Mouse (Mus musculus): ENCODE data around the gene Scgb2a2. TPM values are rescaled to one million over a fixed set of nuclear protein-coding genes. Genes with fewer than 3 reads are reported as not detected.

The Scgb2a2 gene
- polyA plus RNA-seq (2012; rRNA removed) = not detected in 2 replicates

GRCm38 (mm10) chr19:9847262-9847661 lies at the start of gene Scgb2a2:
Scgb2a2 (plus strand) TSS chr19:9847562.

DNA sequence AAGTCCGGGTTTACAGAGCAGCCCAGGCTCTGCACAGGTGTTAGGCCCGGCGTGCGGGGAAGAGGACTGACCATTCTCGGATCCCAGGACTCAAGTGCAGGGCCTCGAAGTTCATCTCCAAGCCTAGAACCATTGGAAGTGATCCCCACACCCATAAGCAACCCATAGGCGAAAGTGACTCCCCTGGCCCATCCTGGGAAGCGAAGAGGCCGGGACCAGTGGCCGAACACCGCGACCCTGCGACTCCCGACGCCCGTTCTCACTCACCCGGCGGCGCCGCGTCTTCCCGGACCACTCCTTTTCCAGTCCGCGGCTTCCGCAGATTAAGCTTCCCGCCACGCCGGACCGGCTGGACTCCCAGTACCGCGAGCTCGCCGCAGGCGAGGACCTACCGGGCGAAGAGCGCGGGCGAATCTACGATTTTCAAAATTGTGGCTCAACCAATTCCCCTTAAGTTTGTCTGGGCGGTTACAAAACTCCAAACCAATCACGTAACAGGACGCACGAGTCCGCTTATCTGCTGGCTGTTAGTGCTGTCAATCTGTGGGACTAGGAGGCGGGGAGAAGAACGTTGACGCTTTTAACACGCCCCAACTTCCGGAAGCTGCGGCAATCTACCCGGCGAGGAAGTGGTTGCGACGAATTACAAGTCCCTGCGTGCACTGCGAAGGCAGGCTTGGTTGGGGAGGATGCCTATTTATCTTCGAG lies 51.9 kb downstream of the Scgb2a2 start, which contains the start of gene Incenp:
Incenp (minus strand) TSS at position 480 of the 708 bp plus-strand sequence.

Other genes starting within 250 kb of the Scgb2a2 start
- 28.8 and 35.6 TPM in 2 replicates for gene Incenp, start 52.0 kb downstream of the Scgb2a2 start, polyA plus RNA-seq (2012; rRNA removed)
- gene Fth1, start 133.0 kb downstream of the Scgb2a2 start, polyA plus RNA-seq (2012; rRNA removed) = 1,260 and 1,453 TPM in 2 replicates
- 0.02 and 0.07 TPM in 2 replicates for gene Best1, start 154.1 kb downstream of the Scgb2a2 start, polyA plus RNA-seq (2012; rRNA removed)
- gene Rab3il1, start 154.1 kb downstream of the Scgb2a2 start, polyA plus RNA-seq (2012; rRNA removed) = 55.4 and 66.1 TPM in 2 replicates
- 7.6 and 8.8 TPM in 2 replicates for gene Fads3, start 194.0 kb downstream of the Scgb2a2 start, polyA plus RNA-seq (2012; rRNA removed)